Mouse (Mus musculus): ENCODE data around the gene Gmeb2. TPM values are rescaled to one million over a fixed set of nuclear protein-coding genes. Genes with fewer than 3 reads are reported as not detected.

Gmeb2 gene
- total and polyA plus RNA-seq, 2 experiments, result 7.4 to 16.1 TPM

- H3K9ac ChIP-seq (ENCODE audit: low read depth, low read length), result peak overlapping the region; percentile 40
- no peak for DNase-seq (ENCODE audit: extremely low read depth, low read depth, low spot score)
- H3K79me2 ChIP-seq (ENCODE audit: control insufficient read depth, insufficient read depth, low read length), result no peaks in the 10 kb centered on the region
- H3K4me1 ChIP-seq (ENCODE audit: control insufficient read depth, insufficient read depth, low read length), result peaks cover 4% of the 10 kb centered on the region; the same call in 1 of the 2 replicates
- 3% methylated on average over 34 of the region's 34 CpGs for WGBS
- no peak for TF ChIP-seq CTCF (IDR thresholded peaks at IDR 0.05; ENCODE audit: low read depth, low read length)
- no peak for TF ChIP-seq POLR2A (IDR thresholded peaks at IDR 0.05; ENCODE audit: extremely low read depth, insufficient read depth, low read length)
- H3K4me3 ChIP-seq (ENCODE audit: insufficient read depth, low read depth, low read length), result peak overlapping the region; percentile 52
- H3K27me3 ChIP-seq (ENCODE audit: control insufficient read depth, insufficient read depth, low read length), result no peaks in the 10 kb centered on the region
- H3K36me3 ChIP-seq (ENCODE audit: control insufficient read depth, insufficient read depth, low read length), result no peaks in the 10 kb centered on the region
- no peak overlapping the region for H3K27ac ChIP-seq (replicated peaks; ENCODE audit: insufficient read depth, low read depth, low read length)
Observed at GRCm38 (mm10) chr2:181212389-181213020, 75.3 kb downstream of the Gmeb2 start.

GRCm38 (mm10) chr2:181206118-181206517, 81.7 kb downstream of the Gmeb2 start:
- H3K27ac ChIP-seq (replicated peaks; ENCODE audit: insufficient read depth, low read depth, low read length), result no peak overlapping the region
- TF ChIP-seq CTCF (IDR thresholded peaks at IDR 0.05; ENCODE audit: low read depth, low read length) (no peak), POLR2A (IDR thresholded peaks at IDR 0.05; ENCODE audit: extremely low read depth, insufficient read depth, low read length) (no peak)
- H3K4me1 ChIP-seq (ENCODE audit: control insufficient read depth, insufficient read depth, low read length), result peaks cover 7% of the 10 kb centered on the region; the same call in 1 of the 2 replicates
- DNase-seq (ENCODE audit: extremely low read depth, low read depth, low spot score), result no peak
- H3K4me3 ChIP-seq (ENCODE audit: insufficient read depth, low read depth, low read length), result no peak overlapping the region
- 89% methylated on average over 9 of the region's 9 CpGs for WGBS
- H3K27me3 ChIP-seq (ENCODE audit: control insufficient read depth, insufficient read depth, low read length), result no peaks in the 10 kb centered on the region
- no peaks in the 10 kb centered on the region for H3K79me2 ChIP-seq (ENCODE audit: control insufficient read depth, insufficient read depth, low read length)
- H3K36me3 ChIP-seq (ENCODE audit: control insufficient read depth, insufficient read depth, low read length), result no peaks in the 10 kb centered on the region
- no peak overlapping the region for H3K9ac ChIP-seq (ENCODE audit: low read depth, low read length)

- Histone ChIP-seq H3K79me2 (ENCODE audit: control insufficient read depth, insufficient read depth, low read length) (no peaks in the 10 kb centered on the region), H3K27me3 (ENCODE audit: control insufficient read depth, insufficient read depth, low read length) (no peaks in the 10 kb centered on the region), H3K4me1 (ENCODE audit: control insufficient read depth, insufficient read depth, low read length) (peaks cover 7% of the 10 kb centered on the region; the same call in 1 of the 2 replicates), H3K36me3 (ENCODE audit: control insufficient read depth, insufficient read depth, low read length) (no peaks in the 10 kb centered on the region), H3K27ac (replicated peaks; ENCODE audit: insufficient read depth, low read depth, low read length) (no peak overlapping the region), H3K9ac (ENCODE audit: low read depth, low read length) (no peak overlapping the region), H3K4me3 (ENCODE audit: insufficient read depth, low read depth, low read length) (no peak overlapping the region)
- TF ChIP-seq POLR2A (IDR thresholded peaks at IDR 0.05; ENCODE audit: extremely low read depth, insufficient read depth, low read length) (no peak), CTCF (IDR thresholded peaks at IDR 0.05; ENCODE audit: low read depth, low read length) (no peak)
- no peak for DNase-seq (ENCODE audit: extremely low read depth, low read depth, low spot score)
- WGBS, result 92% methylated on average over 5 of the region's 5 CpGs
Observed at GRCm38 (mm10) chr2:181205678-181206077, 82.2 kb downstream of the Gmeb2 start.

DNA sequence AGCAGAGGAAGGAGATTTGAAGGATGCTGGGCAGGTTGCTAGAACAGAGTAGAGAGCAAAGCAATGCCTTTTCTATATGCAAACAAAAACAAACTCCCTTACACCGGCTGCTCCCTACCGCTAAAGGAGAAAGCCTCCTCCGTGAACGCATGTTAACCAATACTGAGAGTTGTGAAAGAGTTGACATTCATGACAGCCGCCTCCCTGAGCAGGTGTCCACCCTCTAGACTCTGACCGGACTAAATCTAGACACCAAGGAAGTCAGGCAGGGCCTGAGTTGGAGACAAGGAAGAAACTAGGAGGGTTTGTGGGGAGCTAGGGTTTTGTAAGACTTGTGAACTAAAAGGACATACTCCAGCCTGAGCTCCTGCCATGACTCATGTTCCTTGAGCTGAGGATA, 84.9 kb downstream of the Gmeb2 start:
- no peaks in the 10 kb centered on the region for H3K36me3 ChIP-seq (ENCODE audit: control insufficient read depth, insufficient read depth, low read length)
- H3K4me1 ChIP-seq (ENCODE audit: control insufficient read depth, insufficient read depth, low read length), result peaks cover 7% of the 10 kb centered on the region; the same call in 1 of the 2 replicates
- H3K27ac ChIP-seq (replicated peaks; ENCODE audit: insufficient read depth, low read depth, low read length), result no peak overlapping the region
- no peak overlapping the region for H3K9ac ChIP-seq (ENCODE audit: low read depth, low read length)
- H3K79me2 ChIP-seq (ENCODE audit: control insufficient read depth, insufficient read depth, low read length), result no peaks in the 10 kb centered on the region
- no peak overlapping the region for H3K4me3 ChIP-seq (ENCODE audit: insufficient read depth, low read depth, low read length)
- WGBS, result 25% methylated on average over 6 of the region's 6 CpGs
- DNase-seq (ENCODE audit: extremely low read depth, low read depth, low spot score), result peak; percentile 33
- no peaks in the 10 kb centered on the region for H3K27me3 ChIP-seq (ENCODE audit: control insufficient read depth, insufficient read depth, low read length)
- no peak for TF ChIP-seq POLR2A (IDR thresholded peaks at IDR 0.05; ENCODE audit: extremely low read depth, insufficient read depth, low read length)
- no peak for TF ChIP-seq CTCF (IDR thresholded peaks at IDR 0.05; ENCODE audit: low read depth, low read length)

GRCm38 (mm10) chr2:181202422-181202821, 85.4 kb downstream of the Gmeb2 start, which contains the start of gene Ptk6:
TSS of gene Ptk6 (minus strand) at chr2:181202789.
- Histone ChIP-seq H3K9ac (ENCODE audit: low read depth, low read length) (no peak within 1 kb of the TSS), H3K79me2 (ENCODE audit: control insufficient read depth, insufficient read depth, low read length) (no peaks in the 10 kb centered on the region), H3K4me3 (ENCODE audit: insufficient read depth, low read depth, low read length) (no peak within 1 kb of the TSS), H3K27ac (replicated peaks; ENCODE audit: insufficient read depth, low read depth, low read length) (no peak within 1 kb of the TSS), H3K4me1 (ENCODE audit: control insufficient read depth, insufficient read depth, low read length) (peaks cover 7% of the 10 kb centered on the region; the same call in 1 of the 2 replicates), H3K27me3 (ENCODE audit: control insufficient read depth, insufficient read depth, low read length) (no peaks in the 10 kb centered on the region), H3K36me3 (ENCODE audit: control insufficient read depth, insufficient read depth, low read length) (no peaks in the 10 kb centered on the region)
- 91% methylated on average over 3 of the region's 3 CpGs for WGBS
- TF ChIP-seq POLR2A (IDR thresholded peaks at IDR 0.05; ENCODE audit: extremely low read depth, insufficient read depth, low read length) (no peak), CTCF (IDR thresholded peaks at IDR 0.05; ENCODE audit: low read depth, low read length) (no peak)
- no peak for DNase-seq (ENCODE audit: extremely low read depth, low read depth, low spot score)

- no peaks in the 10 kb centered on the region for H3K36me3 ChIP-seq (ENCODE audit: control insufficient read depth, insufficient read depth, low read length)
- peaks cover 9% of the 10 kb centered on the region; the same call in 1 of the 2 replicates for H3K4me1 ChIP-seq (ENCODE audit: control insufficient read depth, insufficient read depth, low read length)
- no peak for TF ChIP-seq CTCF (IDR thresholded peaks at IDR 0.05; ENCODE audit: low read depth, low read length)
- TF ChIP-seq POLR2A (IDR thresholded peaks at IDR 0.05; ENCODE audit: extremely low read depth, insufficient read depth, low read length), result no peak
- H3K27me3 ChIP-seq (ENCODE audit: control insufficient read depth, insufficient read depth, low read length), result no peaks in the 10 kb centered on the region
- H3K79me2 ChIP-seq (ENCODE audit: control insufficient read depth, insufficient read depth, low read length), result no peaks in the 10 kb centered on the region
- H3K4me3 ChIP-seq (ENCODE audit: insufficient read depth, low read depth, low read length), result no peak overlapping the region
- H3K27ac ChIP-seq (replicated peaks; ENCODE audit: insufficient read depth, low read depth, low read length), result no peak overlapping the region
- WGBS, result 94% methylated on average over 3 of the region's 3 CpGs
- H3K9ac ChIP-seq (ENCODE audit: low read depth, low read length), result no peak overlapping the region
- DNase-seq (ENCODE audit: extremely low read depth, low read depth, low spot score), result no peak
Observed at GRCm38 (mm10) chr2:181201606-181202005, 86.2 kb downstream of the Gmeb2 start.

Other genes with a start within 250 kb of the Gmeb2 start
- 0.54 and 1.6 TPM in 2 replicates for gene Chrna4, start 244.5 kb downstream of the Gmeb2 start, total RNA-seq (2014; rRNA removed)
- 2.2 and 7.6 TPM in 2 replicates for gene Chrna4, start 244.5 kb downstream of the Gmeb2 start, polyA plus RNA-seq (2012; rRNA removed)
- 0.07 TPM in 1 of 2 replicates, not detected in the other for gene Kcnq2, start 152.7 kb downstream of the Gmeb2 start, total RNA-seq (2014; rRNA removed)
- not detected in 2 replicates for gene Kcnq2, start 152.7 kb downstream of the Gmeb2 start, polyA plus RNA-seq (2012; rRNA removed)
- gene Eef1a2, start 131.0 kb downstream of the Gmeb2 start, total RNA-seq (2014; rRNA removed), result 0.34 and 0.74 TPM in 2 replicates
- not detected in 2 replicates for gene Eef1a2, start 131.0 kb downstream of the Gmeb2 start, polyA plus RNA-seq (2012; rRNA removed)
- gene Ppdpf, start 100.8 kb downstream of the Gmeb2 start, total RNA-seq (2014; rRNA removed), result 44.4 and 48.4 TPM in 2 replicates
- 181 and 217 TPM in 2 replicates for gene Ppdpf, start 100.8 kb downstream of the Gmeb2 start, polyA plus RNA-seq (2012; rRNA removed)
- gene Ptk6, start 85.2 kb downstream of the Gmeb2 start, total RNA-seq (2014; rRNA removed), result 1.1 and 2.5 TPM in 2 replicates
- 0.81 and 0.83 TPM in 2 replicates for gene Ptk6, start 85.2 kb downstream of the Gmeb2 start, polyA plus RNA-seq (2012; rRNA removed)
- gene Srms, start 74.8 kb downstream of the Gmeb2 start, total RNA-seq (2014; rRNA removed), result 0.28 and 0.54 TPM in 2 replicates
- gene Srms, start 74.8 kb downstream of the Gmeb2 start, polyA plus RNA-seq (2012; rRNA removed), result 1.3 and 1.7 TPM in 2 replicates
- not detected in 2 replicates for gene Fndc11, start 68.0 kb downstream of the Gmeb2 start, total RNA-seq (2014; rRNA removed)
- gene Fndc11, start 68.0 kb downstream of the Gmeb2 start, polyA plus RNA-seq (2012; rRNA removed), result 0.10 and 0.12 TPM in 2 replicates
- 20.3 and 28.9 TPM in 2 replicates for gene Helz2, start 46.0 kb downstream of the Gmeb2 start, total RNA-seq (2014; rRNA removed)
- gene Helz2, start 46.0 kb downstream of the Gmeb2 start, polyA plus RNA-seq (2012; rRNA removed), result 39.6 and 65.9 TPM in 2 replicates
- 0.09 and 0.20 TPM in 2 replicates for gene Stmn3, start 26.5 kb upstream of the Gmeb2 start, total RNA-seq (2014; rRNA removed)
- gene Stmn3, start 26.5 kb upstream of the Gmeb2 start, polyA plus RNA-seq (2012; rRNA removed), result 0.07 TPM in 1 of 2 replicates, not detected in the other
- 13.5 and 13.9 TPM in 2 replicates for gene Rtel1, start 31.7 kb upstream of the Gmeb2 start, total RNA-seq (2014; rRNA removed)
- gene Rtel1, start 31.7 kb upstream of the Gmeb2 start, polyA plus RNA-seq (2012; rRNA removed), result 17.5 and 17.9 TPM in 2 replicates
- gene Zgpat, start 76.9 kb upstream of the Gmeb2 start, total RNA-seq (2014; rRNA removed), result 17.9 and 18.9 TPM in 2 replicates
- 18.2 and 22.5 TPM in 2 replicates for gene Zgpat, start 76.9 kb upstream of the Gmeb2 start, polyA plus RNA-seq (2012; rRNA removed)
- 10.1 and 14.2 TPM in 2 replicates for gene Arfrp1, start 77.4 kb upstream of the Gmeb2 start, total RNA-seq (2014; rRNA removed)
- 11.9 and 15.0 TPM in 2 replicates for gene Arfrp1, start 77.4 kb upstream of the Gmeb2 start, polyA plus RNA-seq (2012; rRNA removed)
- gene Lime1, start 92.0 kb upstream of the Gmeb2 start, total RNA-seq (2014; rRNA removed), result 9.7 and 11.3 TPM in 2 replicates
- 22.2 and 36.9 TPM in 2 replicates for gene Lime1, start 92.0 kb upstream of the Gmeb2 start, polyA plus RNA-seq (2012; rRNA removed)
- gene Zbtb46, start 171.4 kb upstream of the Gmeb2 start, total RNA-seq (2014; rRNA removed), result 5.2 and 5.3 TPM in 2 replicates
- gene Zbtb46, start 171.4 kb upstream of the Gmeb2 start, polyA plus RNA-seq (2012; rRNA removed), result 2.4 and 2.8 TPM in 2 replicates
- not detected in 2 replicates for gene Abhd16b, start 205.2 kb upstream of the Gmeb2 start, total RNA-seq (2014; rRNA removed)
- not detected in 2 replicates for gene Abhd16b, start 205.2 kb upstream of the Gmeb2 start, polyA plus RNA-seq (2012; rRNA removed)
- gene Tpd52l2, start 209.1 kb upstream of the Gmeb2 start, total RNA-seq (2014; rRNA removed), result 26.2 and 27.1 TPM in 2 replicates
- gene Tpd52l2, start 209.1 kb upstream of the Gmeb2 start, polyA plus RNA-seq (2012; rRNA removed), result 18.8 and 23.0 TPM in 2 replicates
- 20.2 and 23.8 TPM in 2 replicates for gene Dnajc5, start 232.4 kb upstream of the Gmeb2 start, total RNA-seq (2014; rRNA removed)
- gene Dnajc5, start 232.4 kb upstream of the Gmeb2 start, polyA plus RNA-seq (2012; rRNA removed), result 28.6 and 30.7 TPM in 2 replicates

Measured in liver, adult 2 months (tissue).